Mouse (Mus musculus): Measurements from ENCODE around the gene Eif2b4.
A peak's percentile ranks its signal among the peaks of the same experiment; 100 is the strongest.

GRCm38 (mm10) chr5:31199893-31200292 is 6.7 kb upstream of the Eif2b4 start:
- TF ChIP-seq MYOG (IDR thresholded peaks at IDR 0.05; ENCODE audit: control insufficient read depth in 1 of 3, insufficient read depth in 1 of 3, insufficient read length in 2 of 3, low read depth in 2 of 3) (peak in 1 of 3 experiments; percentile 17), POLR2A (IDR thresholded peaks at IDR 0.05; ENCODE audit: insufficient read length, low read depth) (no peak), POLR2AphosphoS2 (IDR thresholded peaks at IDR 0.05; ENCODE audit: insufficient read length, low read depth) (peak; percentile 4), MAX (IDR thresholded peaks at IDR 0.05; ENCODE audit: low read depth) (no peak), USF1 (IDR thresholded peaks at IDR 0.05; ENCODE audit: low read depth) (no peak), E2F4 (IDR thresholded peaks at IDR 0.05; ENCODE audit: insufficient read depth) (no peak), TCF3 (IDR thresholded peaks at IDR 0.05; ENCODE audit: insufficient read length, low read depth) (no peak), TCF12 (IDR thresholded peaks at IDR 0.05; ENCODE audit: insufficient read depth, poor library complexity, severe bottlenecking) (no peak), CEBPB (IDR thresholded peaks at IDR 0.05; ENCODE audit: insufficient read depth, poor library complexity, severe bottlenecking) (no peak), SRF (IDR thresholded peaks at IDR 0.05; ENCODE audit: control insufficient read depth, insufficient read length, low read depth) (no peak), REST (IDR thresholded peaks at IDR 0.05; ENCODE audit: insufficient read depth, insufficient read length) (no peak)

Measured in myocyte (in vitro differentiated cells).